Comparison of ENCODE assay signal across 10 mouse cellular contexts in genomic region chr17:50193653-50194052, GRCm38 (mm10). TPM values are rescaled to one million over a fixed set of nuclear protein-coding genes. Genes with fewer than 3 reads are reported as not detected.
DNase-seq lines count a peak whose midpoint lies in the region; ATAC-seq and TF ChIP-seq lines count a peak whose summit lies in the region.
"Had no signal": no experiment of that assay in that cellular context is flagged by ENCODE, and none has a peak within 500 bp of the region (broad histone marks: within the 10 kb centered on the region; RNA-seq: fewer than 3 reads in every experiment).

No protein-coding gene starts in this region.

- ATAC-seq in heart, postnatal 0 days (ENCODE audit: insufficient read depth, low read depth): no peak
- ATAC-seq in liver, embryonic 14.5 days (ENCODE audit: insufficient read depth): no peak
- no peak for ATAC-seq in inflammation-experienced regulatory T-cells, adult 6 months

- TF ChIP-seq CTCF in heart, postnatal 0 days (IDR thresholded peaks at IDR 0.05; ENCODE audit: low read depth): peak; percentile 72
- peak; percentile 24; the same call in 1 of the 2 replicates for TF ChIP-seq CTCF in liver, embryonic 14.5 days (IDR thresholded peaks at IDR 0.05; ENCODE audit: low read depth)
- peak in 2 of 3 experiments; percentile 17 to 51; a peak in 3 of 6 replicates for TF ChIP-seq CTCF in MEL (IDR thresholded peaks at IDR 0.05 in 2 of 3, conservative IDR thresholded peaks at IDR 0.05 in 1 of 3; ENCODE audit: control insufficient read depth in 1 of 3, insufficient read depth in 1 of 3, low read depth in 2 of 3, low read length in 3 of 3, poor library complexity in 1 of 3, severe bottlenecking in 1 of 3)

- TF ChIP-seq RAD21 in MEL (IDR thresholded peaks at IDR 0.05; ENCODE audit: low read depth, low read length): peak; percentile 45

- no peaks in the 10 kb centered on the region for H3K36me3 ChIP-seq in heart, postnatal 0 days (replicated peaks; ENCODE audit: control insufficient read depth, insufficient read depth, low read length)
- H3K36me3 ChIP-seq in liver, embryonic 14.5 days (replicated peaks; ENCODE audit: control insufficient read depth, insufficient read depth, low read depth): no peaks in the 10 kb centered on the region
- peaks cover 0 to 21% of the 10 kb centered on the region in 2 experiments; a peak in 2 of 4 replicates for H3K36me3 ChIP-seq in MEL (ENCODE audit: control insufficient read depth in 1 of 2, insufficient read depth in 2 of 2, low read length in 2 of 2)
- H3K36me3 ChIP-seq: limb, embryonic 15.5 days; stomach, embryonic 15.5 days had no signal

- no peaks in the 10 kb centered on the region for H3K9me3 ChIP-seq in heart, postnatal 0 days (replicated peaks; ENCODE audit: control insufficient read depth, low read length)
- H3K9me3 ChIP-seq in liver, embryonic 14.5 days (ENCODE audit: control insufficient read depth, low read length): no peaks in the 10 kb centered on the region
- H3K9me3 ChIP-seq in MEL (replicated peaks; ENCODE audit: insufficient read depth, low read length): no peaks in the 10 kb centered on the region
- H3K9me3 ChIP-seq: limb, embryonic 15.5 days; stomach, embryonic 15.5 days had no signal

- no peaks in the 10 kb centered on the region for H3K27me3 ChIP-seq in heart, postnatal 0 days (ENCODE audit: control insufficient read depth, insufficient read depth, low read length)
- H3K27me3 ChIP-seq in liver, embryonic 14.5 days (ENCODE audit: control insufficient read depth, insufficient read depth, low read length): peaks cover 18% of the 10 kb centered on the region
- H3K27me3 ChIP-seq in MEL (ENCODE audit: control insufficient read depth in 1 of 2, insufficient read depth in 2 of 2, low read length in 2 of 2): no peaks in the 10 kb centered on the region

- no peak overlapping the region for H3K9ac ChIP-seq in heart, postnatal 0 days (replicated peaks; ENCODE audit: low read depth, low read length)
- H3K9ac ChIP-seq in liver, embryonic 14.5 days (replicated peaks): no peak overlapping the region
- H3K9ac ChIP-seq in MEL (ENCODE audit: control insufficient read depth, low read depth, low read length, poor library complexity, severe bottlenecking): no peak overlapping the region
- H3K9ac ChIP-seq: limb, embryonic 15.5 days; stomach, embryonic 15.5 days had no signal

- peaks cover 5% of the 10 kb centered on the region for H3K4me1 ChIP-seq in heart, postnatal 0 days (ENCODE audit: control insufficient read depth, insufficient read depth)
- 0 out of 4 replicates have a peak, but pooled peaks cover 0 to 2% of the 10 kb centered on the region in 2 experiments for H3K4me1 ChIP-seq in liver, embryonic 14.5 days (replicated peaks; ENCODE audit: control insufficient read depth in 2 of 2, insufficient read depth in 2 of 2, low read length in 1 of 2)
- peaks cover 12 to 32% of the 10 kb centered on the region in 2 experiments for H3K4me1 ChIP-seq in MEL (ENCODE audit: control insufficient read depth in 1 of 2, insufficient read depth in 2 of 2, low read length in 2 of 2)

- H3K4me2 ChIP-seq in heart, postnatal 0 days (ENCODE audit: low read depth, low read length): no peak overlapping the region
- H3K4me2 ChIP-seq in liver, embryonic 14.5 days (ENCODE audit: low read depth): no peak overlapping the region
- H3K4me2 ChIP-seq: limb, embryonic 15.5 days; stomach, embryonic 15.5 days had no signal

- TF ChIP-seq POLR2A in MEL (IDR thresholded peaks at IDR 0.05; ENCODE audit: control insufficient read depth in 1 of 2, insufficient read depth in 1 of 2, low read depth in 1 of 2, low read length in 2 of 2, poor library complexity in 1 of 2): no peak

- DNase-seq in heart, postnatal 0 days (ENCODE audit: low spot score): no peak
- DNase-seq in heart, adult 9 months (ENCODE audit: low spot score in 2 of 2): no peak
- no peak for DNase-seq in liver, embryonic 14.5 days (ENCODE audit: low read depth in 3 of 3, low spot score in 3 of 3)
- DNase-seq in liver (no peak), MEL (ENCODE audit: low read depth, low spot score) (no peak)
- DNase-seq in induced T-regulatory cell, adult 2 months (ENCODE audit: low read depth): peak; percentile 42
- DNase-seq in adrenal gland, postnatal 10 days: no peak

- peaks cover 16% of the 10 kb centered on the region for H3K79me2 ChIP-seq in MEL (ENCODE audit: control insufficient read depth, insufficient read depth, low read length, poor library complexity)

- no peak overlapping the region for H3K27ac ChIP-seq in heart, postnatal 0 days (ENCODE audit: low read depth)
- no peak overlapping the region for H3K27ac ChIP-seq in liver, embryonic 14.5 days
- H3K27ac ChIP-seq in MEL (ENCODE audit: control insufficient read depth, low read depth, low read length): no peak overlapping the region
- H3K27ac ChIP-seq: limb, embryonic 15.5 days; stomach, embryonic 15.5 days had no signal

- WGBS in heart, postnatal 0 days: 34% methylated on average over 3 of the region's 3 CpGs
- WGBS in liver, embryonic 14.5 days (ENCODE audit: insufficient replicate concordance): 36% methylated on average over 3 of the region's 3 CpGs

- H3K4me3 ChIP-seq in heart, postnatal 0 days (ENCODE audit: low read depth, low read length): no peak overlapping the region
- H3K4me3 ChIP-seq in liver, embryonic 14.5 days (ENCODE audit: insufficient read depth in 1 of 2, low read depth in 2 of 2, low read length in 2 of 2): no peak overlapping the region
- no peak overlapping the region for H3K4me3 ChIP-seq in MEL (ENCODE audit: control insufficient read depth in 1 of 2, insufficient read depth in 1 of 2, low read depth in 2 of 2, low read length in 2 of 2)
- H3K4me3 ChIP-seq: limb, embryonic 15.5 days; stomach, embryonic 15.5 days had no signal

- TF ChIP-seq EP300 in heart, postnatal 0 days (IDR thresholded peaks at IDR 0.05; ENCODE audit: low read depth): no peak
- TF ChIP-seq EP300 in liver, embryonic 14.5 days (IDR thresholded peaks at IDR 0.05; ENCODE audit: low read depth): no peak
- no peak for TF ChIP-seq EP300 in MEL (IDR thresholded peaks at IDR 0.05; ENCODE audit: low read depth in 1 of 2, low read length in 2 of 2)

TF ChIP-seq in MEL, 35 proteins besides CTCF, POLR2A, EP300 and RAD21:
- TF ChIP-seq MAX (IDR thresholded peaks at IDR 0.05; ENCODE audit: low read length) (no peak), TCF12 (IDR thresholded peaks at IDR 0.05; ENCODE audit: low read depth, low read length) (no peak), USF1 (IDR thresholded peaks at IDR 0.05; ENCODE audit: low read depth, low read length) (no peak), ZC3H11A (IDR thresholded peaks at IDR 0.05; ENCODE audit: low read depth, low read length) (peak; percentile 45), MYC (IDR thresholded peaks at IDR 0.05; ENCODE audit: low read depth, low read length) (no peak), ZNF384 (IDR thresholded peaks at IDR 0.05; ENCODE audit: low read depth, low read length) (no peak), POLR2AphosphoS2 (IDR thresholded peaks at IDR 0.05; ENCODE audit: low read length) (no peak), SMC3 (IDR thresholded peaks at IDR 0.05; ENCODE audit: low read depth, low read length) (peak; percentile 59), JUND (IDR thresholded peaks at IDR 0.05; ENCODE audit: low read depth, low read length) (no peak), NELFE (IDR thresholded peaks at IDR 0.05; ENCODE audit: low read depth, low read length) (no peak), ZMIZ1 (IDR thresholded peaks at IDR 0.05; ENCODE audit: low read depth, low read length) (no peak), MEF2A (IDR thresholded peaks at IDR 0.05; ENCODE audit: extremely low read depth, insufficient replicate concordance, low read depth, low read length, poor library complexity, severe bottlenecking) (no peak), HCFC1 (IDR thresholded peaks at IDR 0.05; ENCODE audit: low read depth, low read length) (no peak), KAT2A (conservative IDR thresholded peaks at IDR 0.05; ENCODE audit: low read depth, low read length) (no peak), TBP (IDR thresholded peaks at IDR 0.05; ENCODE audit: low read depth, low read length) (no peak), BHLHE40 (IDR thresholded peaks at IDR 0.05; ENCODE audit: borderline replicate concordance, low read depth, low read length) (no peak)

RNA-seq across cellular contexts. Expression of gene Rftn1, which starts 3.2 kb away (rescaled TPM):
- 54.8 and 59.5 TPM in 2 replicates for total RNA-seq in heart, postnatal 0 days (2014; rRNA removed; ENCODE audit: low replicate concordance)
- polyA plus RNA-seq in heart, postnatal 0 days (2015; fragmentation: Nextera tagmentation; extraction: Ambion mirVana): 32.9 and 36.5 TPM in 2 replicates
- polyA plus RNA-seq in liver, embryonic 14.5 days (2012; rRNA removed): 1.6 and 2.2 TPM in 2 replicates
- polyA plus RNA-seq in liver, embryonic 14.5 days (2014; fragmentation: Nextera tagmentation; extraction: Ambion mirVana): 3.2 and 3.4 TPM in 2 replicates
- total RNA-seq in MEL (2012; rRNA removed): 69.1 and 70.2 TPM in 2 replicates
- polyA plus RNA-seq in MEL (2012; ENCODE audit: insufficient read depth in 1 of 2, insufficient read length in 2 of 2, low read depth in 1 of 2, low replicate concordance in 2 of 2, missing spikeins in 1 of 2): 10 to 100 TPM in 1 of 2 experiments, not detected in 1; 76.1 TPM
- polyA plus RNA-seq in inflammation-experienced regulatory T-cells, adult 6 months (2017; shearing (Covaris generic)): 10 to 100 TPM; 22.7 to 31.1 (median 30.9) TPM
- 10 to 100 TPM; 16.3 to 22.7 TPM for total RNA-seq in adrenal gland, postnatal 10 days (2021)
